Mouse (Mus musculus) large intestine, adult 2 months (tissue): ENCODE measurements around the gene Kcnj10. TPM values are rescaled to one million over a fixed set of nuclear protein-coding genes. Genes with fewer than 3 reads are reported as not detected.

Source experiments
- DNase-seq: peaks from one replicate; pipeline ENCODE4 v3.0.0-alpha.2; 2012; ENCODE audit warnings: low read depth, low spot score
- WGBS: fragments of 180-500 bp; shearing (Covaris S2); methylation state at CpG from one replicate; pipeline ENCODE4 v1.1.7; 2018; 5-methylcytosine and 5-hydroxymethylcytosine counted together
- polyA plus RNA-seq: library from polyadenylated mRNA; depleted of rRNA; stranded (reverse); fragments of >200 nt; gene quantifications from 2 replicates; pipeline ENCODE4 v1.2.3, GENCODE M21; 2012; rRNA removed

Gene Kcnj10
- polyA plus RNA-seq, 1 experiment = 0.86 TPM

GRCm38 (mm10) chr1:172414231-172414585 is 73.2 kb downstream of the Kcnj10 start:
- no peak for DNase-seq
- WGBS = 70% methylated on average over 6 of the region's 6 CpGs

GRCm38 (mm10) chr1:172415061-172415460 is 74.1 kb downstream of the Kcnj10 start:
- no peak for DNase-seq

GRCm38 (mm10) chr1:172418173-172418572 is 77.2 kb downstream of the Kcnj10 start:
- no peak for DNase-seq
- WGBS = 42% methylated on average over 6 of the region's 6 CpGs

More at GRCm38 (mm10) chr1:172415061-172415460, 74.1 kb downstream of the Kcnj10 start:
- 82% methylated on average over 7 of the region's 7 CpGs for WGBS

- no peak for DNase-seq
- WGBS = 67% methylated on average over 3 of the region's 3 CpGs
Measured at GRCm38 (mm10) chr1:172418642-172419041, 77.6 kb downstream of the Kcnj10 start.

- 90% methylated on average over 6 of the region's 6 CpGs for WGBS
- no peak for DNase-seq
Measured at GRCm38 (mm10) chr1:172420181-172420580, 79.2 kb downstream of the Kcnj10 start.

- 50% methylated on average over 1 of the region's 1 CpGs for WGBS
- DNase-seq = no peak
Measured at GRCm38 (mm10) chr1:172423393-172423792, 82.4 kb downstream of the Kcnj10 start.

Other genes with a start within 250 kb of the Kcnj10 start
- gene Pex19, start 214.5 kb upstream of the Kcnj10 start, polyA plus RNA-seq = 81.2 and 108 TPM in 2 replicates
- gene Dcaf8, start 193.1 kb upstream of the Kcnj10 start, polyA plus RNA-seq = 25.3 and 37.6 TPM in 2 replicates
- 29.7 and 34.1 TPM in 2 replicates for gene Pea15a, start 134.4 kb upstream of the Kcnj10 start, polyA plus RNA-seq
- 1.2 TPM in 2 replicates for gene Casq1, start 121.3 kb upstream of the Kcnj10 start, polyA plus RNA-seq
- 0.05 and 0.10 TPM in 2 replicates for gene Atp1a4, start 82.8 kb upstream of the Kcnj10 start, polyA plus RNA-seq
- gene Igsf8, start 79.6 kb upstream of the Kcnj10 start, polyA plus RNA-seq = 51.8 and 64.4 TPM in 2 replicates
- 6.4 and 9.1 TPM in 2 replicates for gene Atp1a2, start 43.1 kb upstream of the Kcnj10 start, polyA plus RNA-seq
- 0.11 and 0.18 TPM in 2 replicates for gene Kcnj9, start 11.9 kb upstream of the Kcnj10 start, polyA plus RNA-seq
- 3.4 and 5.4 TPM in 2 replicates for gene Pigm, start 35.3 kb downstream of the Kcnj10 start, polyA plus RNA-seq
- 3.1 and 4.7 TPM in 2 replicates for gene Slamf9, start 134.1 kb downstream of the Kcnj10 start, polyA plus RNA-seq
- 109 and 288 TPM in 2 replicates for gene Igsf9, start 140.6 kb downstream of the Kcnj10 start, polyA plus RNA-seq
- 301 and 312 TPM in 2 replicates for gene Tagln2, start 158.8 kb downstream of the Kcnj10 start, polyA plus RNA-seq
- gene Cfap45, start 179.6 kb downstream of the Kcnj10 start, polyA plus RNA-seq = 0.10 and 0.21 TPM in 2 replicates
- gene Vsig8, start 214.7 kb downstream of the Kcnj10 start, polyA plus RNA-seq = 0.16 and 0.42 TPM in 2 replicates
- 7.6 and 9.4 TPM in 2 replicates for gene Slamf8, start 249.4 kb downstream of the Kcnj10 start, polyA plus RNA-seq